Mouse (Mus musculus): Measurements from ENCODE around the gene Fscn2.

DNA sequence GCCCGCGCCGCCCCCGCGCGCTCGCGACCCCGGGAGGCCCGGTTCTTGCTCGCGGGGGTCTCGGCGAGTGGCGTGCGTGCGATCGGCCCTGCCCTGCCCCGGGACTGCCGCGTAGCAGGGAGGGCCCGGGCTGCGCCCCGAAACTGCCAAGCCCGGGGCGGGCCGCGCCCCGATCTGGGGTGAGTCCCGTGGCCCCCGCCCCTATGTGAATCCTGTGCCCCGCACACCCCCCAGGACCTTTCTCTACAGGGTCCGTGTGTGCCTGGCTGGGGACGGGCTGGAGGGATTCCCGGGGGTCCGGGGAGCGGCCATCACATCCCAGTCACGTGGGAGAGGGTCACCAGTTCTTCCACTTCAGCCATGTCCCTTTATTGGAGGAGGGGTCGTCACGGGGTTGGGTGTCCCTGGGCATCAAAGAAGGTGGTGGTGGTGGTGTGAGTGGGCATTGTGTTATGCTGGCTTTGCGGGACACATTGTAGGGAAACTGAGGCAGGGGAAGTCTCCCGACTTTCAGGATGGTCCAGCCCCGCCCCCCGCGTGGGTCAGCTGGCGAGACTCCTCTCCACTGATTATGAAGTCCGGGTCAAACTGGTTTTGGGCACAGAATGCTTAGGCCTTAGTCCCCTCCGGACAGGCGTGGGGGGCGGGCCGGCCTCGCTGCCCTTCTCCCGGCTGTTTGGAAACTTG, 12.5 kb upstream of the Fscn2 start:
- TF ChIP-seq CTCF (IDR thresholded peaks at IDR 0.05; ENCODE audit: low read depth, low read length) = no peak
- TF ChIP-seq POLR2A (IDR thresholded peaks at IDR 0.05; ENCODE audit: insufficient read depth, low read length) = no peak
